8 mouse cellular contexts compared by ENCODE assay signal in genomic region chrX:98937555-98938294, GRCm38 (mm10). TPM values are rescaled to one million over a fixed set of nuclear protein-coding genes. Genes with fewer than 3 reads are reported as not detected.
DNase-seq lines count a peak whose midpoint lies in the region; ATAC-seq and TF ChIP-seq lines count a peak whose summit lies in the region.

No protein-coding gene starts in this region.

- ATAC-seq in common myeloid progenitor, adult 5-6 weeks (replicated peaks; ENCODE audit: low read depth, poor library complexity, severe bottlenecking), result peak; percentile 70
- ATAC-seq in megakaryocyte progenitor cell, adult 5-6 weeks (replicated peaks; ENCODE audit: poor library complexity), result peak; percentile 71

- H3K27ac ChIP-seq in gastrocnemius, adult 2 months, result peak overlapping the region; percentile 95

- DNase-seq in ZHBTc4 (ENCODE audit: low read depth, low spot score), result peak; percentile 95
- peak; percentile 95 for DNase-seq in gastrocnemius, adult 2 months
- peak; percentile 42 for DNase-seq in hindlimb bud, embryonic 11.5 days (ENCODE audit: extremely low spot score, low read depth, low spot score)
- DNase-seq in left cerebral cortex, adult 9 months (ENCODE audit: low spot score in 2 of 2), result peak; percentile 86 to 93
- peak; percentile 91 for DNase-seq in right cerebral cortex, postnatal 14 days
- DNase-seq in urinary bladder, postnatal 36 days (ENCODE audit: low spot score in 2 of 2), result peak; percentile 84 to 93

- H3K4me3 ChIP-seq in gastrocnemius, adult 2 months, result peak overlapping the region; percentile 87

- TF ChIP-seq CTCF in gastrocnemius, adult 2 months (IDR thresholded peaks at IDR 0.05), result peak; percentile 80

- intact Hi-C loops in gastrocnemius, adult 2 months (cut with DNase I), result loop anchor here (5.0 kb wide), 1 partner anchor 235 kb away; no protein-coding TSS in a partner anchor

RNA-seq across cellular contexts. Expression of gene Yipf6, which starts 1.6 kb away (rescaled TPM):
- 24.9 and 29.6 TPM in 2 replicates for total RNA-seq in common myeloid progenitor, adult 5-6 weeks (2017)
- total RNA-seq in gastrocnemius, adult 2 months (2021), result 10 to 100 TPM; 11.0 to 11.9 TPM
- 21.1 and 23.8 TPM in 2 replicates for total RNA-seq in megakaryocyte progenitor cell, adult 5-6 weeks (2015)
- 22.5 and 24.0 TPM in 2 replicates for total RNA-seq in megakaryocyte progenitor cell, adult 5-6 weeks (2017)

RNA-seq across cellular contexts. Expression of gene Ophn1, which starts 46.9 kb away (rescaled TPM):
- total RNA-seq in common myeloid progenitor, adult 5-6 weeks (2017), result 1.1 and 2.3 TPM in 2 replicates
- 1 to 10 TPM; 3.5 to 3.9 TPM for total RNA-seq in gastrocnemius, adult 2 months (2021)
- 0.81 and 0.89 TPM in 2 replicates for total RNA-seq in megakaryocyte progenitor cell, adult 5-6 weeks (2015)
- total RNA-seq in megakaryocyte progenitor cell, adult 5-6 weeks (2017), result 1.8 and 2.8 TPM in 2 replicates

Comparison
In these comparisons a context has a peak if more than half of its experiments do, and no peak if none do; other contexts are left out.
1. Peak in every context shown above with its lines: DNase-seq, ATAC-seq, H3K4me3 ChIP-seq and H3K27ac ChIP-seq.
2. DNase-seq: peak in every context shown above with its lines; median percentile 95 in ZHBTc4; 95 in gastrocnemius, adult 2 months; 91 in right cerebral cortex, postnatal 14 days; 90 in left cerebral cortex, adult 9 months; 88 in urinary bladder, postnatal 36 days; 42 in hindlimb bud, embryonic 11.5 days.